Mouse (Mus musculus): ENCODE data around the gene Mettl7a1.
"Not testable (repeated sequence)": the region's sequence is repeated elsewhere in the genome, so short reads cannot be mapped to it uniquely, and the experiment has no call there.

- TF ChIP-seq CTCF (IDR thresholded peaks at IDR 0.05; ENCODE audit: borderline replicate concordance, control insufficient read depth, extremely low read depth, insufficient read depth, low read length, poor library complexity); POLR2A (IDR thresholded peaks at IDR 0.05; ENCODE audit: control insufficient read depth, extremely low read depth, insufficient read depth, low read length, poor library complexity): not testable (repeated sequence)
Observed at GRCm38 (mm10) chr15:100307438-100308096, 3.6 kb downstream of the Mettl7a1 start.
